Mouse (Mus musculus): Measurements from ENCODE around the gene Igfbp6. TPM values are rescaled to one million over a fixed set of nuclear protein-coding genes. Genes with fewer than 3 reads are reported as not detected.

Gene Igfbp6
- polyA plus RNA-seq, 1 experiment = 25.5 TPM

GRCm38 (mm10) chr15:102126303-102126702 lies 17.9 kb upstream of the Igfbp6 start:
- TF ChIP-seq POLR2A (IDR thresholded peaks at IDR 0.05; ENCODE audit: control insufficient read depth, low read depth, low read length) (no peak), CTCF (IDR thresholded peaks at IDR 0.05; ENCODE audit: control insufficient read depth, insufficient read depth, insufficient replicate concordance, low read depth, low read length) (no peak)
- H3K4me3 ChIP-seq (ENCODE audit: control insufficient read depth, low read depth, low read length) = no peak overlapping the region
- H3K36me3 ChIP-seq (ENCODE audit: control insufficient read depth, insufficient read depth, low read length) = no peaks in the 10 kb centered on the region
- no peak overlapping the region for H3K27ac ChIP-seq (ENCODE audit: control insufficient read depth, insufficient read depth, low read depth, low read length)
- no peaks in the 10 kb centered on the region for H3K27me3 ChIP-seq (ENCODE audit: control insufficient read depth, insufficient read depth, low read length)
- no peaks in the 10 kb centered on the region; the same call in 1 of the 2 replicates for H3K4me1 ChIP-seq (ENCODE audit: control insufficient read depth, insufficient read depth, low read length)

- H3K27me3 ChIP-seq (ENCODE audit: control insufficient read depth, insufficient read depth, low read length) = no peaks in the 10 kb centered on the region
- H3K4me1 ChIP-seq (ENCODE audit: control insufficient read depth, insufficient read depth, low read length) = peaks cover 7% of the 10 kb centered on the region
- H3K4me3 ChIP-seq (ENCODE audit: control insufficient read depth, low read depth, low read length) = no peak overlapping the region
- H3K27ac ChIP-seq (ENCODE audit: control insufficient read depth, insufficient read depth, low read depth, low read length) = no peak overlapping the region
- H3K36me3 ChIP-seq (ENCODE audit: control insufficient read depth, insufficient read depth, low read length) = no peaks in the 10 kb centered on the region
- no peak for TF ChIP-seq POLR2A (IDR thresholded peaks at IDR 0.05; ENCODE audit: control insufficient read depth, low read depth, low read length)
- no peak for TF ChIP-seq CTCF (IDR thresholded peaks at IDR 0.05; ENCODE audit: control insufficient read depth, insufficient read depth, insufficient replicate concordance, low read depth, low read length)
Measured at GRCm38 (mm10) chr15:102133314-102133713, 10.8 kb upstream of the Igfbp6 start.

- no peak overlapping the region for H3K4me3 ChIP-seq (ENCODE audit: control insufficient read depth, low read depth, low read length)
- no peaks in the 10 kb centered on the region for H3K36me3 ChIP-seq (ENCODE audit: control insufficient read depth, insufficient read depth, low read length)
- H3K27me3 ChIP-seq (ENCODE audit: control insufficient read depth, insufficient read depth, low read length) = no peaks in the 10 kb centered on the region
- TF ChIP-seq POLR2A (IDR thresholded peaks at IDR 0.05; ENCODE audit: control insufficient read depth, low read depth, low read length) = no peak
- TF ChIP-seq CTCF (IDR thresholded peaks at IDR 0.05; ENCODE audit: control insufficient read depth, insufficient read depth, insufficient replicate concordance, low read depth, low read length) = no peak
- H3K4me1 ChIP-seq (ENCODE audit: control insufficient read depth, insufficient read depth, low read length) = peaks cover 7% of the 10 kb centered on the region
- H3K27ac ChIP-seq (ENCODE audit: control insufficient read depth, insufficient read depth, low read depth, low read length) = no peak overlapping the region
Measured at GRCm38 (mm10) chr15:102134709-102135108, 9.5 kb upstream of the Igfbp6 start.

- TF ChIP-seq POLR2A (IDR thresholded peaks at IDR 0.05; ENCODE audit: control insufficient read depth, low read depth, low read length) (no peak), CTCF (IDR thresholded peaks at IDR 0.05; ENCODE audit: control insufficient read depth, insufficient read depth, insufficient replicate concordance, low read depth, low read length) (no peak)
- H3K27ac ChIP-seq (ENCODE audit: control insufficient read depth, insufficient read depth, low read depth, low read length) = peak overlapping the region; percentile 82
- H3K4me3 ChIP-seq (ENCODE audit: control insufficient read depth, low read depth, low read length) = peak overlapping the region; percentile 94
- no peaks in the 10 kb centered on the region for H3K27me3 ChIP-seq (ENCODE audit: control insufficient read depth, insufficient read depth, low read length)
- peaks cover 7% of the 10 kb centered on the region for H3K4me1 ChIP-seq (ENCODE audit: control insufficient read depth, insufficient read depth, low read length)
- H3K36me3 ChIP-seq (ENCODE audit: control insufficient read depth, insufficient read depth, low read length) = no peaks in the 10 kb centered on the region
Measured at GRCm38 (mm10) chr15:102135522-102136128, 8.5 kb upstream of the Igfbp6 start.

GRCm38 (mm10) chr15:102136129-102136758 lies 7.9 kb upstream of the Igfbp6 start, which contains the start of gene Spryd3:
Spryd3 (minus strand) TSS chr15:102136234.
- H3K27ac ChIP-seq (ENCODE audit: control insufficient read depth, insufficient read depth, low read depth, low read length) = peak within 1 kb of the TSS; percentile 82
- no peaks in the 10 kb centered on the region for H3K36me3 ChIP-seq (ENCODE audit: control insufficient read depth, insufficient read depth, low read length)
- peak within 1 kb of the TSS; percentile 94 for H3K4me3 ChIP-seq (ENCODE audit: control insufficient read depth, low read depth, low read length)
- no peaks in the 10 kb centered on the region for H3K27me3 ChIP-seq (ENCODE audit: control insufficient read depth, insufficient read depth, low read length)
- TF ChIP-seq CTCF (IDR thresholded peaks at IDR 0.05; ENCODE audit: control insufficient read depth, insufficient read depth, insufficient replicate concordance, low read depth, low read length) (no peak), POLR2A (IDR thresholded peaks at IDR 0.05; ENCODE audit: control insufficient read depth, low read depth, low read length) (peak; percentile 55)
- H3K4me1 ChIP-seq (ENCODE audit: control insufficient read depth, insufficient read depth, low read length) = peaks cover 7% of the 10 kb centered on the region

GRCm38 (mm10) chr15:102141120-102141519 lies 3.0 kb upstream of the Igfbp6 start:
- H3K4me1 ChIP-seq (ENCODE audit: control insufficient read depth, insufficient read depth, low read length) = peaks cover 13% of the 10 kb centered on the region
- no peaks in the 10 kb centered on the region; the same call in none of the 2 replicates for H3K27me3 ChIP-seq (ENCODE audit: control insufficient read depth, insufficient read depth, low read length)
- H3K36me3 ChIP-seq (ENCODE audit: control insufficient read depth, insufficient read depth, low read length) = no peaks in the 10 kb centered on the region
- no peak for TF ChIP-seq POLR2A (IDR thresholded peaks at IDR 0.05; ENCODE audit: control insufficient read depth, low read depth, low read length)
- TF ChIP-seq CTCF (IDR thresholded peaks at IDR 0.05; ENCODE audit: control insufficient read depth, insufficient read depth, insufficient replicate concordance, low read depth, low read length) = no peak
- no peak overlapping the region for H3K4me3 ChIP-seq (ENCODE audit: control insufficient read depth, low read depth, low read length)
- no peak overlapping the region for H3K27ac ChIP-seq (ENCODE audit: control insufficient read depth, insufficient read depth, low read depth, low read length)
